Mouse (Mus musculus) effector memory CD4-positive, alpha-beta T cell, adult 7 months (primary cell): ENCODE measurements around the gene Parp8. TPM values are rescaled to one million over a fixed set of nuclear protein-coding genes. Genes with fewer than 3 reads are reported as not detected.

Experiments used
- polyA plus RNA-seq: library from polyadenylated mRNA; unstranded; fragments of 100-300 nt; shearing (Covaris generic); gene quantifications from one replicate; pipeline ENCODE4 v1.2.1, GENCODE M21; 2017

The Parp8 gene
- 89.3 TPM for polyA plus RNA-seq

GRCm38 (mm10) chr13:117025226-117026067, at the start of gene Parp8:
Gene Parp8 (minus strand): TSS chr13:117025537.

Other genes with a start within 250 kb of the Parp8 start
- 696 TPM for gene Emb, start 183.0 kb upstream of the Parp8 start, polyA plus RNA-seq
- gene Gm17509, start 195.5 kb upstream of the Parp8 start, polyA plus RNA-seq, result 2.4 TPM